Mouse (Mus musculus): ENCODE measurements around the gene Klk5. TPM values are rescaled to one million over a fixed set of nuclear protein-coding genes. Genes with fewer than 3 reads are reported as not detected.

Klk5 gene
- polyA plus RNA-seq, 2 experiments: not detected

DNA sequence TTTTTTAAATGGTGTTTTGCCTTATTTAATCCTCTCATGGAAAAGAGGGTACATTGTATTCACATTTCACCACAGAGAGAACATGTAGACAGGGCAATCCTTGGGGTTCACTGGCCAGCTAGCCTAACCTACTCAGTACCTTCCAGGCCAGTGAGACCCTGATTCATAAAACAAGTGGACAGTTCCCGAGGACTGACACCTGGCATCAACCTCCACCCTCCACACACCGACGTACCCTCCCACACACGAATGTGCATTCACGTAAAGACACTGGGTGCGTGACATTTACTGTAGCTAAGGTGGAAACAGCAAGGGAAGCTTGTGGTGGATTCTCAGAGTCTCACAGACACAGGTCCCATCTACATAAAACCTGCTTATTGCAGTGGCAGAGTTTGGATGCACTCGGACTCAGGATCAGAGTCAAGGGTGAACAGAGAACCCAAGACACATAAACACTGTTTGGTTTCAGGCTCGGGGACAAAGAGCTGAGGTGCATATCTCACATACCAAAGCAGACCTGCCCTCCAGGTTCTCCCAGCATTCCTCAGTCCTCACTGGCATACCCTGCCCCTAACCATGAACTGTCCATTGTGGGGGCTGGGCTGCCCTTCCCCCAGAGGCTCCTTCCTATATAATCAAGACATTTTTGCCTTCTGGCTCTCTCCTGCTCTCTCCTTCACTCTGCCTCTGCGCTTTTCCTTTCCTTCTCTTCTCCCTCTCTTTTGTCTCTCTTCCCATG is 13.0 kb downstream of the Klk5 start:
- Histone ChIP-seq H3K4me1 (replicated peaks; ENCODE audit: control insufficient read depth in 2 of 2, insufficient read depth in 2 of 2, low read length in 1 of 2) (no peaks in the 10 kb centered on the region), H3K27me3 (ENCODE audit: control insufficient read depth, insufficient read depth, low read length) (no peaks in the 10 kb centered on the region), H3K36me3 (replicated peaks; ENCODE audit: control insufficient read depth, insufficient read depth, low read depth) (no peaks in the 10 kb centered on the region), H3K9me3 (ENCODE audit: control insufficient read depth, low read length) (no peaks in the 10 kb centered on the region), H3K27ac (no peak overlapping the region), H3K4me3 (ENCODE audit: insufficient read depth in 1 of 2, low read depth in 2 of 2, low read length in 2 of 2) (no peak overlapping the region), H3K9ac (replicated peaks) (no peak overlapping the region), H3K4me2 (ENCODE audit: low read depth) (no peak overlapping the region)
- ATAC-seq (ENCODE audit: insufficient read depth) (no peak), DNase-seq (ENCODE audit: low read depth in 3 of 3, low spot score in 3 of 3) (no peak)
- TF ChIP-seq EP300 (IDR thresholded peaks at IDR 0.05; ENCODE audit: low read depth) (no peak), CTCF (IDR thresholded peaks at IDR 0.05; ENCODE audit: low read depth) (no peak)
- WGBS (ENCODE audit: insufficient replicate concordance): 71% methylated on average over 9 of the region's 9 CpGs

DNA sequence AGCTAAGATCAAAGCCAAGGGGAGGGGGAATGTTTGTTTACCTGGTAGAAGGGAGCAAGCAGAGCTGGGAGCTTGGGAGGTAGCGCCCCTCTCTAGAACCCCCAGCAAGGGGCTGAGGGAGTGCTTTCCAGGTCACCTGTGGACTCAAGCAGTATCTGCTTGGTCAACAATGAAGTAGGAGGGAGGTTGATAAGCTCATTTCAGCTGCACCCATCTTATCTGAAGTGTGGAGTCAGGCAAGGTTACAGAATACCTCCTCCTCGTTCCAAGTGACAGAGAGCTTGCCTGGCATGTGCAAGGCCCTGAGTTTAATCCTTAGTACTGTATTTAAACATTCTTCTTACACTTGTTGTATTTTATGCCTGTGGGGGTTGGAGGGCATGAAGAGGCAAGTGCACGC is 13.9 kb downstream of the Klk5 start:
- Histone ChIP-seq H3K27ac (no peak overlapping the region), H3K4me2 (ENCODE audit: low read depth) (no peak overlapping the region), H3K9ac (replicated peaks) (no peak overlapping the region), H3K36me3 (replicated peaks; ENCODE audit: control insufficient read depth, insufficient read depth, low read depth) (no peaks in the 10 kb centered on the region), H3K9me3 (ENCODE audit: control insufficient read depth, low read length) (no peaks in the 10 kb centered on the region), H3K27me3 (ENCODE audit: control insufficient read depth, insufficient read depth, low read length) (no peaks in the 10 kb centered on the region), H3K4me3 (ENCODE audit: insufficient read depth in 1 of 2, low read depth in 2 of 2, low read length in 2 of 2) (no peak overlapping the region), H3K4me1 (replicated peaks; ENCODE audit: control insufficient read depth in 2 of 2, insufficient read depth in 2 of 2, low read length in 1 of 2) (no peaks in the 10 kb centered on the region)
- DNase-seq (ENCODE audit: low read depth in 3 of 3, low spot score in 3 of 3): no peak
- 49% methylated on average over 3 of the region's 3 CpGs for WGBS (ENCODE audit: insufficient replicate concordance)
- ATAC-seq (ENCODE audit: insufficient read depth): no peak
- TF ChIP-seq CTCF (IDR thresholded peaks at IDR 0.05; ENCODE audit: low read depth) (no peak), EP300 (IDR thresholded peaks at IDR 0.05; ENCODE audit: low read depth) (no peak)

DNA sequence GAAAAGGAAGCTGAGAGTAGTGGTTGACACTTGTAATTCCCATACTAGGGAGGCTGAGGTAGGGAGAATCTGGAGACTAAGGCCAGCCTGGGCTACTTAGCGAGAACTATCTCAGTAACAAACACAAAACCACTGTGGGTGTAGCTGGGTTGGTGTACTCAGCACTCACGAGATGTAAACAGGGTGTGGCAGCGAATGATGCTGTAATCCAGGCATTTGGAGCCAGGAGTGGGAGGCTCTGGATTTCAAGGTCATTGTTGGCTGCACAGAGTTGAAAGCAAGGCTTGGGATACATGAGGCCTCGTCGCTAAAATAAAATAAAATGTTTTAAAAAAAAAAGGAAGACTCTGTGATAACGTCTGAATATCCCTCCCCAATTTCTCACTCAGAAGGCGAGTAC is 14.5 kb downstream of the Klk5 start:
- Histone ChIP-seq H3K9me3 (ENCODE audit: control insufficient read depth, low read length) (no peaks in the 10 kb centered on the region), H3K36me3 (replicated peaks; ENCODE audit: control insufficient read depth, insufficient read depth, low read depth) (no peaks in the 10 kb centered on the region), H3K4me3 (ENCODE audit: insufficient read depth in 1 of 2, low read depth in 2 of 2, low read length in 2 of 2) (no peak overlapping the region), H3K9ac (replicated peaks) (no peak overlapping the region), H3K4me1 (replicated peaks; ENCODE audit: control insufficient read depth in 2 of 2, insufficient read depth in 2 of 2, low read length in 1 of 2) (no peaks in the 10 kb centered on the region), H3K27ac (no peak overlapping the region), H3K27me3 (ENCODE audit: control insufficient read depth, insufficient read depth, low read length) (no peaks in the 10 kb centered on the region), H3K4me2 (ENCODE audit: low read depth) (no peak overlapping the region)
- TF ChIP-seq CTCF (IDR thresholded peaks at IDR 0.05; ENCODE audit: low read depth) (no peak), EP300 (IDR thresholded peaks at IDR 0.05; ENCODE audit: low read depth) (no peak)
- ATAC-seq (ENCODE audit: insufficient read depth) (no peak), DNase-seq (ENCODE audit: low read depth in 3 of 3, low spot score in 3 of 3) (no peak)
- 53% methylated on average over 7 of the region's 7 CpGs for WGBS (ENCODE audit: insufficient replicate concordance)

DNA sequence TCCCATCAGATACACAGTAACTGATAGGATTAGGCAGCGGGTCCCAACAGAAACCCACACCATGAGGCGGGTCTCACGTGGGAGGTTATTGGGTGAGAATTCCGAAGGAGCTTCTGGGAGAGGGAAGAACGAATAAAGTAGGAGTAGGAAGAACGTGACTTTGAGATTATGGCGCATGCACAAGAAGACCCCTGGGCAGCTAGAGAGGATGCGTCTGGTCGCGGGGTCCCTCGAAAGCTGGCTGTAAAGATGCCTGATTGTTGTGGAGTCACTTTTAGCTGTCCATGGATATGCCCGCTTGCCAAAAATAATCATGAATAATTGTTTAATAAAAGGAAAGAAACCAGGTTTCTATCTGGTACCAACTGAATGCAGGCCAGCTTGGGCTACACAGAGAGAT is 15.7 kb downstream of the Klk5 start:
- TF ChIP-seq CTCF (IDR thresholded peaks at IDR 0.05; ENCODE audit: low read depth): no peak
- no peak for TF ChIP-seq EP300 (IDR thresholded peaks at IDR 0.05; ENCODE audit: low read depth)
- Histone ChIP-seq H3K4me1 (replicated peaks; ENCODE audit: control insufficient read depth in 2 of 2, insufficient read depth in 2 of 2, low read length in 1 of 2) (no peaks in the 10 kb centered on the region), H3K27ac (no peak overlapping the region), H3K4me3 (ENCODE audit: insufficient read depth in 1 of 2, low read depth in 2 of 2, low read length in 2 of 2) (no peak overlapping the region), H3K4me2 (ENCODE audit: low read depth) (no peak overlapping the region), H3K9ac (replicated peaks) (no peak overlapping the region), H3K36me3 (replicated peaks; ENCODE audit: control insufficient read depth, insufficient read depth, low read depth) (no peaks in the 10 kb centered on the region), H3K27me3 (ENCODE audit: control insufficient read depth, insufficient read depth, low read length) (no peaks in the 10 kb centered on the region), H3K9me3 (ENCODE audit: control insufficient read depth, low read length) (no peaks in the 10 kb centered on the region)
- DNase-seq (ENCODE audit: low read depth in 3 of 3, low spot score in 3 of 3) (no peak), ATAC-seq (ENCODE audit: insufficient read depth) (no peak)
- WGBS (ENCODE audit: insufficient replicate concordance): 79% methylated on average over 12 of the region's 12 CpGs

DNA sequence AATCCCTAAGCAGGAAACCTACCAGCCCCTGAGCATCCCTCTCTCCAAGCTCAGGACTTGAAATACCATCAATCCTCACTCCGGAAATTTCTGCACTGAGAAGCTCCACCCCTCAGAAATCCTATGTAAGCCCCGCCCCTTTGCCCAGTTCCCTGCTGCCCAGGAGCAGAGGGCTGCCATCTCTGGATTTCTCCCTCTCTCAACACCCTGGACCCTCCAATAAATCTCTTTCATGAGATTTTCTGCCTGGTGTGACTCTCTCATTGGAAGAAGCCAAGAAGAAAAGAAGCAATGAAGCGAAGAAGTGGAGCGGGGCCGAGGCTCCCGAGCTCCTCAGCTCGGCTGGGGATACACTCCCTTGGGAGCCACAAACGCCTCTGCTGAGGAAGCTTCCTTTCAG is 18.6 kb downstream of the Klk5 start:
- no peak for TF ChIP-seq CTCF (IDR thresholded peaks at IDR 0.05; ENCODE audit: low read depth)
- TF ChIP-seq EP300 (IDR thresholded peaks at IDR 0.05; ENCODE audit: low read depth): no peak
- H3K4me2 ChIP-seq (ENCODE audit: low read depth): no peak overlapping the region
- no peak overlapping the region for H3K4me3 ChIP-seq (ENCODE audit: insufficient read depth in 1 of 2, low read depth in 2 of 2, low read length in 2 of 2)
- no peaks in the 10 kb centered on the region for H3K27me3 ChIP-seq (ENCODE audit: control insufficient read depth, insufficient read depth, low read length)
- DNase-seq (ENCODE audit: low read depth in 3 of 3, low spot score in 3 of 3): no peak
- WGBS (ENCODE audit: insufficient replicate concordance): 73% methylated on average over 8 of the region's 8 CpGs
- no peaks in the 10 kb centered on the region for H3K4me1 ChIP-seq (replicated peaks; ENCODE audit: control insufficient read depth in 2 of 2, insufficient read depth in 2 of 2, low read length in 1 of 2)
- ATAC-seq (ENCODE audit: insufficient read depth): no peak
- no peak overlapping the region for H3K9ac ChIP-seq (replicated peaks)
- H3K9me3 ChIP-seq (ENCODE audit: control insufficient read depth, low read length): no peaks in the 10 kb centered on the region
- no peak overlapping the region for H3K27ac ChIP-seq
- H3K36me3 ChIP-seq (replicated peaks; ENCODE audit: control insufficient read depth, insufficient read depth, low read depth): no peaks in the 10 kb centered on the region
